Mouse (Mus musculus) urinary bladder, postnatal 4 days (tissue): ENCODE measurements around the gene Unc80.
"Not testable (repeated sequence)": the region's sequence is repeated elsewhere in the genome, so short reads cannot be mapped to it uniquely, and the experiment has no call there.

Experiments
- DNase-seq, 2 experiments: peaks; one replicate each; pipeline ENCODE4 v3.0.0; 2021 to 2022; ENCODE audit warnings: low spot score in 2 of 2

Unc80 gene

DNA sequence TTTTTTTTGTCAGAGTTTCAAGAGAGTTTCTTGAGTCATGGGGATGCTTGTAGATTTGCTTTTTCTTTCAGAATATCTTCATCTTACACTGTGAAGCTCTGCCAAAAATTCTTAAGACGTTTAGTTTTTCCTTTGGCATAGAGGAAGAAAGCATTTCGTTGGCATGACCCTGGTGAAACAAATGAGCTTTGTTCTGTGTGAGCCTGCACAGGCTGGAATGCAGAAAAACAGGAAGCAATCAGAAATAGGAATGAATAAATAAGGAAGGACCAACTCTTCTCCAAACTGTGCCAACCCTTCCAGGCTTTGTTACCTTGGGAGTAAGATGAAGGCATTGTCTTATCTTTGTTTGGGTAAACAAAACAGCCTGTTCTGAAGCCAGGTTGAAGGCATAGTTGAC is 149.0 kb downstream of the Unc80 start:
- no peak for DNase-seq

- no peak for DNase-seq
Measured at GRCm38 (mm10) chr1:66638177-66638576, 170.0 kb downstream of the Unc80 start.

DNA sequence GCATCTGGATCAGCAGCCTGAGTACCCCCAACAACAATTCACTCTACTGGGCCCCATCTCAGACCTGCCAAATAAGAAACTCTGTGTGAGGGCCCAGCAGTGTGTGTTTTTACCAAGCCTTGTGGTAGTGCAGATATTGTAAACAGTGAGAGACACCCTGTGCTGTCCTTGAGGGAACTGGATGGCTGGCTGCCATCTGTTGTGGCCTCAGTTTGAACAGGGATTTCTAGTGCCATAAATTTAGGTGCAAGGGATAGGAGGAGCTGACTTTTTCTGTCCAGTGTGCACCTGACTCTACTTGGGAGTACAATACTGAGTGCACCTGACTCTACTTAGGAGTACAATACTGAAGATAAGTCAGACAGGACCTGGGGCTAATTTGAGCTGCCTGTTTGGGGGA is 178.7 kb downstream of the Unc80 start:
- no peak for DNase-seq

DNA sequence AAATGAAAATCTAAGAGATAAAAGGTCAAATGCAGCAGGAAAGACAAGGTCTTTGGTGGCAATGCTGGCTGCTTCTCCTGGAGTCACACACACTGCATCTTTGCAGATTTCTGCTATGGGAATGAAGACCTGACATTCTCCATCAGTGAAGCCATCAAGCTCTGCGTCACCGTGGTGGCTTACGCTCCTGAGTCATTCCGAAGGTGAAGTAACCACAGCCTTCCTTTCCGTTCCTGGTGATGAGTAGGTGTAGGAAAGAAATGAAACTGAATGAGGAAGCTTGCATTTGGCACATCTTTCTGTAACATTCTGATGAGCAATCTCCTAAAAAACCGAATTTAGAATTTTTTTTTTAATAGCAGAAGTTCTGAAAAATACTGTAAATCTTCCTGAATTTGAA is 181.4 kb downstream of the Unc80 start:
- DNase-seq: no peak

DNA sequence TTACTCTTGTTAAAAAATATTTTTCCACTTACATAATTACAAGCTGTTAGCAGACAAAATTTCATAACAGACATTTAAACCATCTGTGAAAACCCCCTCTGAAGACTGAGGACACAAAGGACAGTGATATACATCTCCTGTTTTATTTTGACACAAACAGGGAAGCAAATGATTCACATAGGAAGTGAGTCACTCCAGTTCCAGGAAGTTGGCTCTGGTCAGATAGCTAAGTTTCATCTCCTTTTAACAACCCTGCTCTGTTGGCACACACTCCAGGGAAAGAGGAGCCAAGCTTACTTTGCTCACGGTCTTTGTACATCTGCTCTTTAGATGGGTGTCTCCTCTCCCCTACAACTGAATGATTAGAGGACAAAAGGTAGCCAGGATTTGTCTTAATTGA is 181.8 kb downstream of the Unc80 start:
- DNase-seq: no peak

DNA sequence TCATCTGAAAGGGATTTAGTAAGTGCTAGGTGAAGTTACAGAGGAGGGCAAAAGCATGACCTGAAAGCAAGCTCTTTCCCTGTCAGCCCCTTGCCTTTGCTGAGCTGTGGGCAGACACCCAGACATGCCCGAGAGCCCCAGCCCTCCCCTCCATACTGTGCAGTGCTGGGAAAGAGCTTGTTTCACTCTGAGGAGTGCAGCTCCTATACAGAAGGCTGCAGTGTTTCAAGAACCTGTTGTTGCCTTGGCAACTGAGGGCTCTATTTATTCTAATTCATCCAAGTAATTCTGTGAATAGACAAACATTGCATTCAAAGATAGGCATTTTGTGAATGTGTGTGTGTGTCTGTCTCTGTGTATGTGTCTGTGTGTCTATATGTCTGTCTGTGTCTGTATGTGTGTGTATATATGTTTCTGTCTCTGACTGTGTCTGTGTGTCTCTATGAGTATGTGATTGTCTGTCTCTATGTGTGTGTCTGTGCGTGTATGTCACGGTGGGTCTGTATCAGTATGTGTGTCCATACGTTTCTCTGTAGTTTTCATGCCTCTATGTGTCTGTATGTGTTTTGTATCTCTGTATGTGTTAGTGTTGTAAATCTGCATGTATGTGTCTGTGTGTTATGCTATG is 187.1 kb downstream of the Unc80 start:
- no peak for DNase-seq

DNA sequence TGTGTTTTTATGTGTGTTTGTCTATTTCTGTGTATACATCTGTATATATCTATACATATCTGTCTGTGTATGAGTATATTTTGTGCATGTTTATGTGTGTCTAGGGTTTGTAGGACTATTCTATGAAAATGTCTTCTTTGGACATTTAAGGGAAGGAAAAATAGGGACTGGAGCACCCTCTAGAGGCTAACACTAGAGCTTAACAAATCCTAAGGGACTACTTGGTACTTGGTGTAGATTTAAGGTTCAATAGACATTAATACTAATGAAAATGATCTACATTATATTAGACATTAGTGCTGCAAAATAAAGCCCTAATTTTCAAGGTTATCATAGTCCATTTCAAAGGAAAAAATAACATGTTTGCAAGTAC is 187.6 kb downstream of the Unc80 start:
- no peak for DNase-seq

GRCm38 (mm10) chr1:66671475-66671874 is 203.3 kb downstream of the Unc80 start:
- no peak for DNase-seq

DNA sequence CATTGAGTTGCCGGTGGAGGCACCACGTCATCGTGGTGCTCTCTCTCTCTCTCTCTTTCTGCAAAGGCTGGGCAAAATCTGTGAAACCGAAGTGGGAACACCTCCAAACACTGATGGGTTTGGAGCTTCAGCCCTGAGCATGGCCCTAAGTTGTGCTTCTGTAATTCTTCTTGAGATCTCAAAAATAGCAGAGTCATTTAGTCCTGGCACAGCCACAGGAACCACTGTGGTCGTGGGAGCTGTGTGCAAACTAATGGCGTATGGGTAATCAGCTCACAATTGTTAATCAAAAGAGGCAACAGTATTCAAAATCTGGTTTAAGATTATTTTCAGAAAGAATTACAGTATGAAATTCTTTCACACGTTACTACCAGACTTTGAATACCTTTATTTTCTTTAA is 204.6 kb downstream of the Unc80 start:
- DNase-seq: no peak

DNA sequence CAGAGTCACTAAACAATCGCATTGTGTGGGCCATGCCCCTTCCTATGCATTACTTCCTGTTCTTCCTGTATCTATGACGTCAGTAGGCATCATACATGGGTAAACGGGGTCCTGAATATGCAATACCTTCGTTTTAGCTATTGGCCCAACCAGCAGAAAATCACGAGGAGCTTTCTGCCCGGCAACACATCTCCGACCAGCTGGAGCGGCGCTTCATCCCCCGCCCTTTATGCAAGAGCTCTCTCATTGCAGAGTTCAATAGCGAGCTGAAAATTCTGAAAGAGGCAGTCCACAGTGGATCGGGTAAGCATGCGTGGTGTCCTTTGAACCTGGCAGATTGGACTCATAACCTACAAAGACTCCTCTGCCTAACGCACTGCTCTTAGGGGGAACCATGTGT is 209.8 kb downstream of the Unc80 start:
- DNase-seq: no peak

GRCm38 (mm10) chr1:66678662-66679061 is 210.5 kb downstream of the Unc80 start:
- DNase-seq: no peak

DNA sequence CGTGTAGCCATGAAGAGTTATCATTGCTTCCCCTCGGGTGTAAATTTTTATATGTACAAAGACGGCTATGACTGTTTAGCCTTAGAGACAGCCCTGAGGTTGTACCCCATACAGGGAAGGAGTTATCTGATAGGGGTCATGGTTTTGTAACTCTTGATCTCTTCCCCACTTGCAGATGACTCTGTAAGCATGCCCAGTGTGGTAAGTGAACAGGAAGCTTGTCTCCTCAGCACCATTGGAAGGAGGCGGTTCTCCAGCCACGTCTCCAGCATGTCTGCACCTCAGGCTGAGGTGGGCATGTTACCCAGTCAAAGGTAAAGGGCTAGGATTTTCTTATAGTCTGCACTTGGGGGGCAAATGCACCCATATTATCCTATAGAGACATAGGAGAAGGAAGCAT is 214.8 kb downstream of the Unc80 start:
- DNase-seq: no peak

GRCm38 (mm10) chr1:66691772-66692171 is 223.6 kb downstream of the Unc80 start:
- DNase-seq: no peak

- no peak for DNase-seq
Measured at GRCm38 (mm10) chr1:66692308-66692707, 224.1 kb downstream of the Unc80 start.

- no peak for DNase-seq
Measured at GRCm38 (mm10) chr1:66692780-66693392, 224.7 kb downstream of the Unc80 start.

GRCm38 (mm10) chr1:66694266-66694665 is 226.1 kb downstream of the Unc80 start:
- no peak for DNase-seq

DNA sequence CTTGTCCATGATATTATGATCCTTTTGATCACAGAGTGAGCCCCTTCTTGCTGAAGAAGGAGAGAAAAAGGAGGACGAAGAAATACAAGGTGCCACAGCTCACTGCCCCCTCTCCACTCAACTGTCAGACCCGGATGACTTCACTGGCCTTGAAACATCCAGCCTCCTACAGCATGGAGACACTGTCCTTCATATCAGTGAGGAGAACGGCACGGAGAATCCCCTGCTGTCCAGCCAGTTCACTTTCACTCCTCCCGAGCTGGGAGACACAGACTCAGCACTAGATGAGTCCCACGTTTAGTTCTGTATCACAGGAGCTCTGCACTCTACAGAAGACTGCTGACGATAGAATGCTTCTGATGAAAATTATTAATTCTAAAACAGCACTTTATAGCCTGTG is 227.1 kb downstream of the Unc80 start:
- DNase-seq: no peak

GRCm38 (mm10) chr1:66699630-66700029 is 231.5 kb downstream of the Unc80 start:
- DNase-seq: not testable (repeated sequence)

- DNase-seq: no peak
Measured at GRCm38 (mm10) chr1:66700149-66700692, 232.1 kb downstream of the Unc80 start.

- DNase-seq: peak; percentile 89 to 94
Measured at GRCm38 (mm10) chr1:66700693-66701575, 232.8 kb downstream of the Unc80 start, which contains the start of gene Rpe. TSS of gene Rpe (plus strand) at chr1:66700831.

GRCm38 (mm10) chr1:66701576-66701940 is 233.4 kb downstream of the Unc80 start:
- no peak for DNase-seq

GRCm38 (mm10) chr1:66702623-66703345 is 234.6 kb downstream of the Unc80 start:
- no peak for DNase-seq
